In the genomic region with DNA sequence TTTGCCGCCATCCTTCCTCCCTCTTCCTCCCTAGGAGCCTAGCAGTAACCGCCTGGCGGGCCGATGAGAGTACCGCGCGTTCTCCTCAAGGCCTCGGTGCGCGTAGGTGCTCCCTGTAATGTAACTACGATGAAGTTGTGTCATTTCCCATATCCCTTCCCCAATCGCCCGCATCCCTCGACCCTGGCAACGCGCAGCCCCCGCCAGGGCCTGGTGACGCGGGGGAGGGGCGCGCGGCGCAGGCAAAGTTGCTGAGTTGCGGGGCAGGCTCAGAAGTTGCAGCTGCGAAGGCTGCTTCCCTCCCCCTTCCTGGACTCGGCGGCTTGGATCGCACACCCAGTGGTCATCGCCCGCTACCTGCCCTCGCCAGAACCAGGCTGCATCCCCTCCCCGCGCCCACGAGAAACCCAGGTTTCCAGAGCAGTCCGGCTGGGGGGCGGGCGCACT, we compare ENCODE assay signal across 7 mouse cellular contexts. TPM values are rescaled to one million over a fixed set of nuclear protein-coding genes. Genes with fewer than 3 reads are reported as not detected.
A peak's percentile ranks its signal among the peaks of the same experiment; 100 is the strongest.
DNase-seq lines count a peak whose midpoint lies in the region; ATAC-seq and TF ChIP-seq lines count a peak whose summit lies in the region.

A gene (plus strand): TSS at position 254 of the 447 bp plus-strand sequence.

- no peaks in the 10 kb centered on the region for H3K36me3 ChIP-seq in embryonic facial prominence, embryonic 12.5 days
- no peaks in the 10 kb centered on the region for H3K36me3 ChIP-seq in limb, embryonic 10.5 days
- no peaks in the 10 kb centered on the region for H3K36me3 ChIP-seq in midbrain, embryonic 10.5 days
- no peaks in the 10 kb centered on the region for H3K36me3 ChIP-seq in small intestine, adult 2 months (ENCODE audit: control insufficient read depth, insufficient read depth, low read length)

- H3K4me3 ChIP-seq in embryonic facial prominence, embryonic 12.5 days, result peak within 1 kb of the TSS; percentile 61
- peak within 1 kb of the TSS; percentile 72 for H3K4me3 ChIP-seq in limb, embryonic 10.5 days
- peak within 1 kb of the TSS; percentile 78 for H3K4me3 ChIP-seq in midbrain, embryonic 10.5 days
- peak within 1 kb of the TSS; percentile 68 for H3K4me3 ChIP-seq in small intestine, adult 2 months (ENCODE audit: low read depth, low read length)

- no peak within 1 kb of the TSS for H3K27ac ChIP-seq in embryonic facial prominence, embryonic 12.5 days
- H3K27ac ChIP-seq in limb, embryonic 10.5 days, result peak within 1 kb of the TSS; percentile 79
- peak within 1 kb of the TSS; percentile 80 for H3K27ac ChIP-seq in midbrain, embryonic 10.5 days (replicated peaks)
- peak within 1 kb of the TSS; percentile 30 for H3K27ac ChIP-seq in small intestine, adult 2 months (ENCODE audit: insufficient read depth, low read depth, low read length)

- H3K27me3 ChIP-seq in embryonic facial prominence, embryonic 12.5 days, result peaks cover 18% of the 10 kb centered on the region
- peaks cover 46% of the 10 kb centered on the region for H3K27me3 ChIP-seq in limb, embryonic 10.5 days (ENCODE audit: low read depth, poor library complexity, severe bottlenecking)
- H3K27me3 ChIP-seq in midbrain, embryonic 10.5 days (ENCODE audit: low read depth, poor library complexity, severe bottlenecking), result peaks cover 54% of the 10 kb centered on the region
- no peaks in the 10 kb centered on the region for H3K27me3 ChIP-seq in small intestine, adult 2 months (ENCODE audit: control insufficient read depth, insufficient read depth, low read length)

- H3K4me1 ChIP-seq in embryonic facial prominence, embryonic 12.5 days, result peaks cover 10% of the 10 kb centered on the region; the same call in 1 of the 2 replicates
- peaks cover 28% of the 10 kb centered on the region for H3K4me1 ChIP-seq in limb, embryonic 10.5 days
- H3K4me1 ChIP-seq in midbrain, embryonic 10.5 days, result peaks cover 22% of the 10 kb centered on the region
- peaks cover 15% of the 10 kb centered on the region for H3K4me1 ChIP-seq in small intestine, adult 2 months (ENCODE audit: control insufficient read depth, insufficient read depth, insufficient read length, low read length)

- peak within 1 kb of the TSS; percentile 100 for H3K4me2 ChIP-seq in embryonic facial prominence, embryonic 12.5 days (replicated peaks)

- WGBS in embryonic facial prominence, embryonic 12.5 days, result 1% methylated on average over 36 of the region's 37 CpGs
- 1% methylated on average over 36 of the region's 37 CpGs for WGBS in limb, embryonic 10.5 days
- under 1% methylated on average over 34 of the region's 37 CpGs for WGBS in midbrain, embryonic 10.5 days
- under 1% methylated on average over 35 of the region's 37 CpGs for WGBS in small intestine, adult 2 months

- peak within 1 kb of the TSS; percentile 59 for H3K9ac ChIP-seq in embryonic facial prominence, embryonic 12.5 days

- no peaks in the 10 kb centered on the region for H3K9me3 ChIP-seq in embryonic facial prominence, embryonic 12.5 days
- H3K9me3 ChIP-seq in limb, embryonic 10.5 days (replicated peaks), result no peaks in the 10 kb centered on the region
- no peaks in the 10 kb centered on the region for H3K9me3 ChIP-seq in midbrain, embryonic 10.5 days (replicated peaks)

- peak; percentile 74 for DNase-seq in adrenal gland, adult 2 months
- DNase-seq in kidney, adult 11 months, result peak; percentile 22
- DNase-seq in limb, embryonic 10.5 days (ENCODE audit: low spot score), result peak; percentile 71
- DNase-seq in midbrain, embryonic 10.5 days (ENCODE audit: low spot score), result peak; percentile 63

- ATAC-seq in embryonic facial prominence, embryonic 12.5 days (ENCODE audit: insufficient number of reproducible peaks, insufficient read depth, low FRiP score, low TSS enrichment), result peak; percentile 73
- ATAC-seq in granulocyte monocyte progenitor cell, adult 5-6 weeks (replicated peaks; ENCODE audit: poor library complexity, severe bottlenecking), result peak; percentile 57

- no peak for TF ChIP-seq CTCF in small intestine, adult 2 months (IDR thresholded peaks at IDR 0.05; ENCODE audit: extremely low read depth, insufficient read length, insufficient replicate concordance, low read depth, low read length)

- TF ChIP-seq POLR2A in small intestine, adult 2 months (IDR thresholded peaks at IDR 0.05; ENCODE audit: low read depth, low read length), result no peak; the same call in 1 of the 2 replicates

RNA-seq across cellular contexts. Expression of the gene that starts here (rescaled TPM):
- total RNA-seq in adrenal gland, adult 2 months (2021), result 10 to 100 TPM; 51.5 to 57.6 TPM
- 28.9 and 40.9 TPM in 2 replicates for polyA plus RNA-seq in adrenal gland, adult 2 months (2012; rRNA removed)
- 9.4 and 10.1 TPM in 2 replicates for polyA plus RNA-seq in embryonic facial prominence, embryonic 12.5 days (2016; fragmentation: Nextera tagmentation; extraction: Ambion mirVana)
- 70.6 and 91.9 TPM in 2 replicates for total RNA-seq in granulocyte monocyte progenitor cell, adult 5-6 weeks (2014; fragmentation: Nextera tagmentation)
- total RNA-seq in granulocyte monocyte progenitor cell, adult 5-6 weeks (2017), result 25.2 and 30.9 TPM in 2 replicates
- 5.4 and 5.9 TPM in 2 replicates for polyA plus RNA-seq in limb, embryonic 10.5 days (2016; fragmentation: Nextera tagmentation; extraction: Ambion mirVana)
- 4.5 and 4.8 TPM in 2 replicates for polyA plus RNA-seq in midbrain, embryonic 10.5 days (2016; fragmentation: Nextera tagmentation; extraction: Ambion mirVana)
- 16.7 and 28.2 TPM in 2 replicates for polyA plus RNA-seq in small intestine, adult 2 months (2012; rRNA removed)

Comparison
In these comparisons a context has a peak if more than half of its experiments do, and no peak if none do; other contexts are left out.
1. DNase-seq: peak in every context shown above with its lines; median percentile 74 in adrenal gland, adult 2 months; 71 in limb, embryonic 10.5 days; 63 in midbrain, embryonic 10.5 days; 22 in kidney, adult 11 months.